Mouse (Mus musculus): Measurements from ENCODE around the gene Meox1. TPM values are rescaled to one million over a fixed set of nuclear protein-coding genes. Genes with fewer than 3 reads are reported as not detected.

Meox1 gene
- total and polyA plus RNA-seq, 3 experiments, result not detected

- no peak overlapping the region for H3K9ac ChIP-seq (ENCODE audit: control insufficient read depth, low read depth, low read length, poor library complexity, severe bottlenecking)
- H3K36me3 ChIP-seq (ENCODE audit: control insufficient read depth in 1 of 2, insufficient read depth in 2 of 2, low read length in 2 of 2), result no peaks in the 10 kb centered on the region
- no peaks in the 10 kb centered on the region for H3K79me2 ChIP-seq (ENCODE audit: control insufficient read depth, insufficient read depth, low read length, poor library complexity)
- H3K4me3 ChIP-seq (ENCODE audit: control insufficient read depth in 1 of 2, insufficient read depth in 1 of 2, low read depth in 2 of 2, low read length in 2 of 2), result no peak overlapping the region
- H3K9me3 ChIP-seq (replicated peaks; ENCODE audit: insufficient read depth, low read length), result no peaks in the 10 kb centered on the region
- no peak for TF ChIP-seq ZMIZ1 (IDR thresholded peaks at IDR 0.05; ENCODE audit: low read depth, low read length)
- TF ChIP-seq POLR2AphosphoS5 (IDR thresholded peaks at IDR 0.05; ENCODE audit: borderline replicate concordance, low read depth, low read length), result no peak
- no peak for TF ChIP-seq ELF1 (IDR thresholded peaks at IDR 0.05; ENCODE audit: low read depth, low read length)
- TF ChIP-seq USF2 (IDR thresholded peaks at IDR 0.05; ENCODE audit: borderline replicate concordance in 1 of 2, insufficient read depth in 1 of 2, low read depth in 1 of 2, low read length in 2 of 2), result no peak
- TF ChIP-seq TCF12 (IDR thresholded peaks at IDR 0.05; ENCODE audit: low read depth, low read length), result no peak
- TF ChIP-seq MYC (IDR thresholded peaks at IDR 0.05; ENCODE audit: low read depth, low read length), result no peak
- TF ChIP-seq RAD21 (IDR thresholded peaks at IDR 0.05; ENCODE audit: low read depth, low read length), result no peak
- no peak for TF ChIP-seq TAL1 (IDR thresholded peaks at IDR 0.05; ENCODE audit: low read length)
- no peak for TF ChIP-seq EP300 (IDR thresholded peaks at IDR 0.05; ENCODE audit: low read depth in 1 of 2, low read length in 2 of 2)
- no peak for TF ChIP-seq SIN3A (IDR thresholded peaks at IDR 0.05; ENCODE audit: low read length)
- TF ChIP-seq JUND (IDR thresholded peaks at IDR 0.05; ENCODE audit: low read depth, low read length), result no peak
- TF ChIP-seq USF1 (IDR thresholded peaks at IDR 0.05; ENCODE audit: low read depth, low read length), result no peak
- TF ChIP-seq UBTF (IDR thresholded peaks at IDR 0.05; ENCODE audit: borderline replicate concordance, insufficient read depth, low read depth, low read length), result no peak
- TF ChIP-seq MAZ (IDR thresholded peaks at IDR 0.05; ENCODE audit: low read depth, low read length), result no peak
- TF ChIP-seq RCOR1 (IDR thresholded peaks at IDR 0.05; ENCODE audit: low read depth, low read length), result no peak
- no peak for TF ChIP-seq GABPA (IDR thresholded peaks at IDR 0.05; ENCODE audit: low read depth, low read length)
- no peak for TF ChIP-seq POLR2AphosphoS2 (IDR thresholded peaks at IDR 0.05; ENCODE audit: low read length)
- no peak for TF ChIP-seq MXI1 (IDR thresholded peaks at IDR 0.05; ENCODE audit: low read depth, low read length)
- peaks cover 8 to 14% of the 10 kb centered on the region in 2 experiments for H3K27me3 ChIP-seq (ENCODE audit: control insufficient read depth in 1 of 2, insufficient read depth in 2 of 2, low read length in 2 of 2)
- H3K4me1 ChIP-seq (ENCODE audit: control insufficient read depth in 1 of 2, insufficient read depth in 2 of 2, low read length in 2 of 2), result no peaks in the 10 kb centered on the region
- no peak for DNase-seq (ENCODE audit: low read depth, low spot score)
- no peak overlapping the region for H3K27ac ChIP-seq (ENCODE audit: control insufficient read depth, low read depth, low read length)
Measured at GRCm38 (mm10) chr11:101839426-101839825, 54.7 kb downstream of the Meox1 start.

GRCm38 (mm10) chr11:101832001-101832400 lies 62.2 kb downstream of the Meox1 start:
- H3K9ac ChIP-seq (ENCODE audit: control insufficient read depth, low read depth, low read length, poor library complexity, severe bottlenecking), result no peak overlapping the region
- no peaks in the 10 kb centered on the region for H3K79me2 ChIP-seq (ENCODE audit: control insufficient read depth, insufficient read depth, low read length, poor library complexity)
- DNase-seq (ENCODE audit: low read depth, low spot score), result no peak
- TF ChIP-seq RAD21 (IDR thresholded peaks at IDR 0.05; ENCODE audit: low read depth, low read length), result no peak
- no peak for TF ChIP-seq POLR2A (IDR thresholded peaks at IDR 0.05; ENCODE audit: control insufficient read depth in 1 of 2, insufficient read depth in 1 of 2, low read depth in 1 of 2, low read length in 2 of 2, poor library complexity in 1 of 2)
- no peak for TF ChIP-seq MXI1 (IDR thresholded peaks at IDR 0.05; ENCODE audit: low read depth, low read length)
- no peak for TF ChIP-seq KAT2A (conservative IDR thresholded peaks at IDR 0.05; ENCODE audit: low read depth, low read length)
- TF ChIP-seq SIN3A (IDR thresholded peaks at IDR 0.05; ENCODE audit: low read length), result no peak
- no peak for TF ChIP-seq ELF1 (IDR thresholded peaks at IDR 0.05; ENCODE audit: low read depth, low read length)
- H3K4me3 ChIP-seq (ENCODE audit: control insufficient read depth in 1 of 2, insufficient read depth in 1 of 2, low read depth in 2 of 2, low read length in 2 of 2), result no peak overlapping the region
- no peaks in the 10 kb centered on the region for H3K36me3 ChIP-seq (ENCODE audit: control insufficient read depth in 1 of 2, insufficient read depth in 2 of 2, low read length in 2 of 2)
- H3K27me3 ChIP-seq (ENCODE audit: control insufficient read depth in 1 of 2, insufficient read depth in 2 of 2, low read length in 2 of 2), result peaks cover 21 to 23% of the 10 kb centered on the region in 2 experiments
- H3K9me3 ChIP-seq (replicated peaks; ENCODE audit: insufficient read depth, low read length), result no peaks in the 10 kb centered on the region
- H3K27ac ChIP-seq (ENCODE audit: control insufficient read depth, low read depth, low read length), result no peak overlapping the region
- no peaks in the 10 kb centered on the region for H3K4me1 ChIP-seq (ENCODE audit: control insufficient read depth in 1 of 2, insufficient read depth in 2 of 2, low read length in 2 of 2)
